Mouse (Mus musculus): Measurements from ENCODE around the gene Cggbp1.

GRCm38 (mm10) chr16:64877314-64877713, 25.5 kb downstream of the Cggbp1 start:
- TF ChIP-seq POLR2A (IDR thresholded peaks at IDR 0.05; ENCODE audit: low read depth, low read length) (no peak), CTCF (IDR thresholded peaks at IDR 0.05; ENCODE audit: borderline replicate concordance, insufficient read depth, low read length) (no peak)

Measured in embryonic fibroblast, embryonic 13.5 days (primary cell).